Comparison of ENCODE assay signal across 16 mouse cellular contexts in the genomic region with DNA sequence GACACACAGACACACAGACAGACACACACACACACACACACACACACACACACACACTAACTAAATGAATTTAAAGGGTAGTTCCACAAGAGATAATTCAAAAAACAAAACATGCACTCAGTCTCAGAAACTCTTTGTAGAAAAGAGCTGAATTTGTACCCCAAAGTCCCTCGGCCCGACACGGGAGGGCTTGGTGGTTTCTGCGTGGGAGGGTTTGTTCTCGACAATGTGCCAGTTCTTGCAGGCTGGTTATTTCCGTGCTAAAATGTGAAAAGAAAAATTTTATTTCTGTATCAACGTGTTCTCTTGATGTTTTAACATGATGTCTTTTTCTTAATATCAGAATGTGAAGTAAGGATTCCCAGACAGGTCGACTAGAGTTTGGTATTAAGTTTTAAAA.
DNase-seq lines count a peak whose midpoint lies in the region; ATAC-seq lines count a peak whose summit lies in the region.
"Had no signal": no experiment of that assay in that cellular context is flagged by ENCODE, and none has a peak within 500 bp of the region (broad histone marks: within the 10 kb centered on the region; RNA-seq: fewer than 3 reads in every experiment).

No protein-coding gene starts in this region.

- peaks cover 2% of the 10 kb centered on the region; the same call in 1 of the 2 replicates for H3K36me3 ChIP-seq in heart, embryonic 11.5 days (ENCODE audit: control insufficient read depth, insufficient read depth, low read length)
- H3K36me3 ChIP-seq: neural tube, embryonic 15.5 days had no signal

- H3K9me3 ChIP-seq in heart, embryonic 11.5 days (replicated peaks; ENCODE audit: control insufficient read depth, low read length), result no peaks in the 10 kb centered on the region
- H3K9me3 ChIP-seq: heart, embryonic 12.5 days; neural tube, embryonic 15.5 days had no signal

- peak; percentile 38 for DNase-seq in left cerebral cortex, adult 11 months (ENCODE audit: low spot score)
- DNase-seq in left cerebral cortex, postnatal 4 days, result no peak
- peak; percentile 26 to 43 for DNase-seq in CD8-positive naive resting alpha-beta T cell, adult 2 months (ENCODE audit: low read depth in 2 of 2, low spot score in 2 of 2)
- DNase-seq in layer of hippocampus, adult 9-11 months, result peak; percentile 62
- DNase-seq in right cerebral cortex, postnatal 36 days (ENCODE audit: low spot score in 2 of 2), result peak; percentile 23 to 54
- DNase-seq in spleen, adult 12 weeks (ENCODE audit: low spot score), result no peak
- DNase-seq: adrenal gland, postnatal 10 days; cerebellum, adult 9-11 months; gastrocnemius, postnatal 36 days; lung, postnatal 14 days had no signal

- no peak overlapping the region for H3K4me3 ChIP-seq in heart, embryonic 11.5 days (ENCODE audit: low read depth, low read length)
- H3K4me3 ChIP-seq: erythroblast, embryonic 14.5 days; heart, embryonic 12.5 days; neural tube, embryonic 15.5 days had no signal

- H3K4me1 ChIP-seq in heart, embryonic 11.5 days (ENCODE audit: control insufficient read depth, insufficient read depth, low read length), result no peaks in the 10 kb centered on the region
- H3K4me1 ChIP-seq: heart, embryonic 12.5 days; neural tube, embryonic 15.5 days had no signal

- ATAC-seq in heart, embryonic 11.5 days (replicated peaks; ENCODE audit: insufficient number of reproducible peaks, low FRiP score, low TSS enrichment), result no peak
- ATAC-seq: forebrain, embryonic 16.5 days had no signal

- 90% methylated on average over 8 of the region's 8 CpGs for WGBS in heart, embryonic 11.5 days (ENCODE audit: insufficient replicate concordance)

- H3K4me2 ChIP-seq in heart, embryonic 11.5 days, result no peak overlapping the region
- H3K4me2 ChIP-seq: heart, embryonic 12.5 days; midbrain, embryonic 11.5 days; neural tube, embryonic 15.5 days had no signal

- H3K9ac ChIP-seq in heart, embryonic 11.5 days (ENCODE audit: low read depth, low read length), result no peak overlapping the region
- H3K9ac ChIP-seq: heart, embryonic 12.5 days; neural tube, embryonic 15.5 days had no signal

- intact Hi-C loops in left cerebral cortex, postnatal 4 days (cut with DNase I), result loop anchor here (2.0 kb wide), 1 partner anchor 67 kb away; no protein-coding TSS in a partner anchor

- H3K27ac ChIP-seq in heart, embryonic 11.5 days (ENCODE audit: low read depth, low read length), result no peak overlapping the region
- H3K27ac ChIP-seq: neural tube, embryonic 15.5 days had no signal

- H3K27me3 ChIP-seq in heart, embryonic 11.5 days (ENCODE audit: control insufficient read depth, insufficient read depth, low read length), result no peaks in the 10 kb centered on the region
- H3K27me3 ChIP-seq: heart, embryonic 12.5 days; neural tube, embryonic 15.5 days had no signal

Comparison
In these comparisons a context has a peak if more than half of its experiments do, and no peak if none do; other contexts are left out.
1. DNase-seq: peak in left cerebral cortex, adult 11 months (single experiment), CD8-positive naive resting alpha-beta T cell, adult 2 months (2 of 2), layer of hippocampus, adult 9-11 months (single experiment) and right cerebral cortex, postnatal 36 days (2 of 2); none in left cerebral cortex, postnatal 4 days (single experiment) and spleen, adult 12 weeks (single experiment).